Mouse (Mus musculus): ENCODE data around the gene Ttc3. TPM values are rescaled to one million over a fixed set of nuclear protein-coding genes. Genes with fewer than 3 reads are reported as not detected.
"Not testable (repeated sequence)": the region's sequence is repeated elsewhere in the genome, so short reads cannot be mapped to it uniquely, and the experiment has no call there.

Gene Ttc3
- polyA plus RNA-seq, 1 experiment from 2014 or later: 1,226 TPM

DNA sequence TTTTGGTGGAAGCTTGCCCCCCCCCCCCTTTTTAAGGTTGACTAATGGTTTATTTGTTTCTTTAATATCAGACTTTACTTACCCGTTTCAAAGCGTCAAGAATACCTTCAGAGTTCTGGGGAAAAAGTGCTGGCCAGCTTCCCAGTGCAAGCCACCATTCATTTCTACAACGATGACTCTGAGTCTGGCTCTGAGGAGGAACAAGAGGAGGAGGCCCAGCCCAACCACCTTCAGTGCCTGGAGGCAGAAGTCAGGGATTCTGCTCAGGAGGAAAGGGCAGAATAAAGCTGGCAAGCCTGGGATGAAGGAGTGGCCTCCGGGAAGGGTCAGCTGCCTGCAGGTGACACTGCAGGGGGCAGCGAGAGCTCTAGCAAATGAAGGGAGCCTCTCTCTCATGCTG lies 34.8 kb upstream of the Ttc3 start:
- no peak for ATAC-seq (ENCODE audit: low read depth)
- Histone ChIP-seq H3K4me1 (ENCODE audit: control insufficient read depth, insufficient read depth, low read length) (no peaks in the 10 kb centered on the region), H3K27ac (ENCODE audit: low read depth, low read length) (no peak overlapping the region), H3K9ac (replicated peaks; ENCODE audit: low read depth, low read length) (no peak overlapping the region), H3K4me2 (ENCODE audit: low read depth, low read length) (no peak overlapping the region), H3K36me3 (ENCODE audit: control insufficient read depth, insufficient read depth, low read length) (no peaks in the 10 kb centered on the region), H3K4me3 (ENCODE audit: low read depth, low read length) (no peak overlapping the region), H3K27me3 (ENCODE audit: control insufficient read depth, insufficient read depth, low read length) (no peaks in the 10 kb centered on the region), H3K9me3 (ENCODE audit: control insufficient read depth, low read length) (no peaks in the 10 kb centered on the region)
- WGBS: 52% methylated on average over 5 of the region's 5 CpGs

DNA sequence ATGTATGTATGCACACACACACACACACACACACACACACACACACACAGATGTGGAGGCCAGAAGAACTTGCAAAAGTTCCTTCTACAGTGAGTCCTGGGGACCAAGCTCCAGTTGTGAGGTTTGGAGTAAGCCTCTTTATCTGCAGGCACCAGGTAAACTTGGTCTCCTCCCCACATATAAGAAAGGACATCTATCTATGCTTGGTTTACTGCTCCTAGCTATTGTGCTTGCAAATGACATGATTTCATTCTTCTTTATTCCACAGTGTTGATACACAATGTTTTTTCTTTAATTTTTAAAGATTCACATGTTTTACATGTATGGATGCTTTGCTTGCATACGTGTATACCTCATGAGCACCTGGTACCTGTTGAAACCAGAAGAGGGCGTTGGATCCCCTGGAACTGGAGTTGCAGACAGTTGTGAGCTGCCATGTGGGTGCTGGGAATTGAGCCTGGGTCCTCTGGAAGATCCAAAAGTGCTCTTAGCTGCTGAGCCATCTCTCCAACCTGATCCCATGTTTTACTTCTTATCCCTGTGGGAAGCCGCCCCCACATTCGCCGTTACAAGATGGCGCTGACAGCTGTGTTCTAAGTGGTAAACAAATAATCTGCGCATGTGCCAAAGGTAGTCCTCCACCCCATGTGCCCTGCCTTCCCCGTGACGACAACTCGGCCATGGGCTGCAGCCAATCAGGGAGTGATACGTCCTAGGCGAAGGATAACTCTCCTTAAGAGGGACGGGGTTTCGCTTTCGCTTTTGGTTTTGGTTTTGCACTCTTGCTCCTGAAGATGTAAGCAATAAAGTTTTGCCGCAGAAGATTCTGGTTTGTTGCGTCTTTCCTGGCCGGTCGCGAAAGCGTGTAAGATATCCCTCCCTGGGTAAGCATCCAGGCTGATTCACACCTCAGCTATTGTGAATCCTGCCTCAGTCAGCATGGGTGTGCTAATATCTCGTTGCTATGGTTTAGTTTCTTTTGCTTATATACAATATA lies 31.0 kb upstream of the Ttc3 start:
- not testable (repeated sequence) for H3K4me2 ChIP-seq (ENCODE audit: low read depth, low read length); ATAC-seq (ENCODE audit: low read depth); H3K9me3 ChIP-seq (ENCODE audit: control insufficient read depth, low read length); H3K36me3 ChIP-seq (ENCODE audit: control insufficient read depth, insufficient read depth, low read length); H3K9ac ChIP-seq (replicated peaks; ENCODE audit: low read depth, low read length); H3K4me3 ChIP-seq (ENCODE audit: low read depth, low read length); H3K27me3 ChIP-seq (ENCODE audit: control insufficient read depth, insufficient read depth, low read length); H3K4me1 ChIP-seq (ENCODE audit: control insufficient read depth, insufficient read depth, low read length); H3K27ac ChIP-seq (ENCODE audit: low read depth, low read length)
- 92% methylated on average over 19 of the region's 22 CpGs for WGBS

DNA sequence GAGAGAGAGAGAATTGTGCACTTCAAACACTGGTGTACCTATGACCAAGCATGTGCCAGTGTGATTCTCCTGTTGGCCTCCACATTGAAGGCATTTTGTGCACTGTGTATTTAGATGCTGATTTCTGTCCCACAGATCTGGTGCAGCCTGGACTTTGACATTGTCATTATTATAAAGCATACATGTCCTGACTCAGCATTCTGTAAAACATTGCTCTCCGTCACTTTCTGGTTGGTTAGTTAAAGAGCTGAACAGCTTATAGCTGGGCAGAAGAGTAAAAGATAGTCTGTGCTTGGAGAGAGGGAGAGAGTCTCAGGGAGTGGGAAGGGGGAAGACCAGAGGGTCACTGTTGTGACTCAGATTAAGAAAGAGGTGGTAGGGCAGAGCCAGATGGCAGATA lies 24.7 kb upstream of the Ttc3 start:
- H3K9ac ChIP-seq (replicated peaks; ENCODE audit: low read depth, low read length): no peak overlapping the region
- WGBS: 77% methylated on average over 1 of the region's 1 CpGs
- no peaks in the 10 kb centered on the region for H3K4me1 ChIP-seq (ENCODE audit: control insufficient read depth, insufficient read depth, low read length)
- no peaks in the 10 kb centered on the region for H3K27me3 ChIP-seq (ENCODE audit: control insufficient read depth, insufficient read depth, low read length)
- ATAC-seq (ENCODE audit: low read depth): no peak
- no peak overlapping the region for H3K27ac ChIP-seq (ENCODE audit: low read depth, low read length)
- H3K9me3 ChIP-seq (ENCODE audit: control insufficient read depth, low read length): no peaks in the 10 kb centered on the region
- H3K4me2 ChIP-seq (ENCODE audit: low read depth, low read length): no peak overlapping the region
- no peak overlapping the region for H3K4me3 ChIP-seq (ENCODE audit: low read depth, low read length)
- no peaks in the 10 kb centered on the region for H3K36me3 ChIP-seq (ENCODE audit: control insufficient read depth, insufficient read depth, low read length)

DNA sequence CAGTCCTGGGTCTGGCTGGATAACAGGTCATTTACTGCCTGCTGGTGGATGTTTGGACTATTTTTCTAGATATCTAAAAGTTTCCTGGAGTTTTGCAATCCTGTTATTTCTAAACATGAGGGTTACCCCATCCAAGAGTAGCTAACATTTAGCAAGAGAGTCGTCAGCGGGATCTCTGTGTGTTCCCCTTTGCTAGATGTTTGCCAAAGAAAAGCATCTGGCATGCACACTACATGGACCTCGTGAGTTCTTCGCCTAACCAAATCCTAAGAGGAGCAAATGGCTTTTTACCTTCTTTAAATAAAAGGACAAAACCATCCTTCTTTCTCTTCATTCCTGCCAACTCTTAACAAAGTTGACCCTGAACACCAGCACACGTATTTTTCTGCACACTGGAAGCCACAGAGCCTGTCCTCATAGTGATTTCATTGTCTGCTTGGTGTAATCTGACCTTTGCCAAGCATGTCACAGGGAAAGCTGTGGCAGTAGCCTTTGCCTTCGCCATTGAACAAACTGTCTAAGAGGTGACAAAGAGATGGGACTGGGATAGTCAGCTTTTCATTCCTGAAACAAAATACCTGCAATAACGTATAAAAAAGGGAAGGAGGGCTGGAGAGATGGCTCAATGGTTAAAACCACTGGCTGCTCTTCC lies 23.2 kb upstream of the Ttc3 start:
- 73% methylated on average over 7 of the region's 7 CpGs for WGBS
- no peaks in the 10 kb centered on the region for H3K9me3 ChIP-seq (ENCODE audit: control insufficient read depth, low read length)
- H3K4me3 ChIP-seq (ENCODE audit: low read depth, low read length): no peak overlapping the region
- no peaks in the 10 kb centered on the region for H3K4me1 ChIP-seq (ENCODE audit: control insufficient read depth, insufficient read depth, low read length)
- H3K9ac ChIP-seq (replicated peaks; ENCODE audit: low read depth, low read length): no peak overlapping the region
- H3K4me2 ChIP-seq (ENCODE audit: low read depth, low read length): no peak overlapping the region
- no peak for ATAC-seq (ENCODE audit: low read depth)
- H3K27ac ChIP-seq (ENCODE audit: low read depth, low read length): no peak overlapping the region
- no peaks in the 10 kb centered on the region for H3K36me3 ChIP-seq (ENCODE audit: control insufficient read depth, insufficient read depth, low read length)
- no peaks in the 10 kb centered on the region for H3K27me3 ChIP-seq (ENCODE audit: control insufficient read depth, insufficient read depth, low read length)

DNA sequence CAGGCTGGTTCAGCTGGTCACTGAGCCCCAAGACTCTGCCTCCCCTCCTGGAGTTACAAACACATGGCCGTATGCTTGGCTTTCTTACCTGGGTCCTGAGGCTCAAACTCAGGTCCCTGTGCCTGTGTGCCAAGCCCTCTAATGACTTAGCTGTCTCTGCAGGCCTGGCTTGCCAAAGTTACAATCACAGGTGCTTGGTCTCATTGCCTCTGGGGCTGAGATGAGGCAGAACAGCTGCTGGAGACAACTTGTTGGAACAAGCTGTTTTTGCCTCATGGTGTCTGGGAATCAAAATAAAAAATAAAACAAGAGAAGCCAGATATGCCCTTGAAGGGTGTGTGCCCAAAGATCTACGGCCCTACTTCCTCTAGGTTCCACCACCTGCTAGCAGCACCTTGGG lies 21.6 kb upstream of the Ttc3 start:
- Histone ChIP-seq H3K4me3 (ENCODE audit: low read depth, low read length) (no peak overlapping the region), H3K4me2 (ENCODE audit: low read depth, low read length) (no peak overlapping the region), H3K9me3 (ENCODE audit: control insufficient read depth, low read length) (no peaks in the 10 kb centered on the region), H3K27ac (ENCODE audit: low read depth, low read length) (no peak overlapping the region), H3K27me3 (ENCODE audit: control insufficient read depth, insufficient read depth, low read length) (no peaks in the 10 kb centered on the region), H3K36me3 (ENCODE audit: control insufficient read depth, insufficient read depth, low read length) (no peaks in the 10 kb centered on the region), H3K4me1 (ENCODE audit: control insufficient read depth, insufficient read depth, low read length) (no peaks in the 10 kb centered on the region), H3K9ac (replicated peaks; ENCODE audit: low read depth, low read length) (no peak overlapping the region)
- ATAC-seq (ENCODE audit: low read depth): no peak
- 90% methylated on average over 2 of the region's 2 CpGs for WGBS

DNA sequence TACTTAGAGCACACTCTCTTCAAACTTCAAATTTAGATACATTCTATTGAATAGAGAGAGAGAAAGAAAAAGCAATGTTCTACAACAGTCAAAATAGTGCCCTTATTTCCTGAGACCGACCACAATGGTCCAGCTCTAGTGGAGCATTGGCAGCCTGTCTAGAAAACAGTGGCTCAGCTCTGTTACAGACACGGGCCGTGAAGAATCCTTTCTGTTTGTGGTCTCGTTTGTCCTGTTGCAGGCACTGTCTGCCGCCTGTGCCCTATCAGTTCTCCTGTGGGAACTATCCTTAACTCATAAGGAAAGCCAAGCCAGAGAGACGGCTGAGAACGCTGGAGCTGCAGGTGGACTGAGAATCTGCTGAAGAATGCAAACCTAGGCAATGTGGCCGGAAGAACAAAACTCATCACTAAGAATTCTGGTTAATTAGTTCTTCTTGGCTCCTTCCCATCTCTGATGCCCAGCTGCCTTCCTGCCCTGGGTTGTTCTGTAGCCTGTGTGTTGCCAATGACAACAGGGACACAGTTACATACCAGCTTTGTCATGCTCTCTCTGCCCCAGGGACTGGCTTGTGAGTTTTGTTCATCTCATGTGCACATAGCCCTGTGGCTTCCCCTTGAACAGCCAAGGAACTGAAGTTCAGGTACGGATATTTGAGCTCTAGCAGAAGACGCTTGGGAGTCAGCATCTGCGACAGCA lies 20.7 kb upstream of the Ttc3 start:
- no peak overlapping the region for H3K9ac ChIP-seq (replicated peaks; ENCODE audit: low read depth, low read length)
- ATAC-seq (ENCODE audit: low read depth): no peak; the same call in 1 of the 2 replicates
- H3K27me3 ChIP-seq (ENCODE audit: control insufficient read depth, insufficient read depth, low read length): no peaks in the 10 kb centered on the region
- H3K4me2 ChIP-seq (ENCODE audit: low read depth, low read length): no peak overlapping the region
- H3K27ac ChIP-seq (ENCODE audit: low read depth, low read length): no peak overlapping the region
- H3K4me3 ChIP-seq (ENCODE audit: low read depth, low read length): no peak overlapping the region
- no peaks in the 10 kb centered on the region for H3K9me3 ChIP-seq (ENCODE audit: control insufficient read depth, low read length)
- no peaks in the 10 kb centered on the region for H3K36me3 ChIP-seq (ENCODE audit: control insufficient read depth, insufficient read depth, low read length)
- WGBS: 59% methylated on average over 11 of the region's 11 CpGs
- H3K4me1 ChIP-seq (ENCODE audit: control insufficient read depth, insufficient read depth, low read length): no peaks in the 10 kb centered on the region

DNA sequence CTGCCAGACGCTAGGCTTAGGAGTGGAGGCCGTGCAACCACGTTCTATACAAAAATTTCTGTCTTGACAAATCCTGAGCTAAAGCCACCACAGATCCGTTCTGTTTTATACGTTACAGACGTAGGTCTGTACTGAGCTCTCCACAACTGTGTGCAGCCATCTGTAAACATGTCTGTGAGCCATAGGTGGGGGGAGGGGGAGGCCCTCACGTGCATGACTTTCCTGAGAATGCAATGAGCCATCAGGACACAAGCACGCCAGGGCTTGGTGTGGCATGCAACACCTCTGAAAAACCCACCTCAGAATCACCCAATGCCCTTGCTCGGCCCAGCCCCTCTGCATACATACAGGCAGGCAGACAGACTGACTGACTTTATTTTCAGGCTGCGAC lies 20.1 kb upstream of the Ttc3 start:
- no peak overlapping the region for H3K4me2 ChIP-seq (ENCODE audit: low read depth, low read length)
- H3K9me3 ChIP-seq (ENCODE audit: control insufficient read depth, low read length): no peaks in the 10 kb centered on the region
- H3K4me1 ChIP-seq (ENCODE audit: control insufficient read depth, insufficient read depth, low read length): no peaks in the 10 kb centered on the region
- H3K27ac ChIP-seq (ENCODE audit: low read depth, low read length): no peak overlapping the region
- no peak for ATAC-seq (ENCODE audit: low read depth)
- 74% methylated on average over 10 of the region's 10 CpGs for WGBS
- H3K27me3 ChIP-seq (ENCODE audit: control insufficient read depth, insufficient read depth, low read length): no peaks in the 10 kb centered on the region
- no peak overlapping the region for H3K4me3 ChIP-seq (ENCODE audit: low read depth, low read length)
- H3K9ac ChIP-seq (replicated peaks; ENCODE audit: low read depth, low read length): no peak overlapping the region
- H3K36me3 ChIP-seq (ENCODE audit: control insufficient read depth, insufficient read depth, low read length): no peaks in the 10 kb centered on the region

DNA sequence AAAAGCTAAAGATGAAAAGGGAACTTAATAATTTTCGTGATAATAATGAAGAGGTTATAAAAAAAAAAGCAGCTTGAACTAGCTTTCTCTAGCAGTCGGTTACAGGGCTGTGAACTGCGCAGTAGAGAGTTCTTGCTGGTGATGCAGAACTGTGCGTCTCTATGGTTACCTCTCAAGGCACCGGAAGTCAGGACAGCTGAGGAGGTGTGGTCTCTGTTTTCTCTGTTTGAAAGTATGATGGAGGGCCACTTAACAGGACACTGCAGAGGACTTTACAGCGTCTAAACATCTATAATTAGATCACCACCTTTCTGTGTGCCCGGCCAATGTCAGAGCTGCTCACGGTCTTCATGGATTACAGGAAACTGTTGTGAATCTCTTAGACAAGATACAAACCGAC lies 16.0 kb upstream of the Ttc3 start:
- WGBS: 41% methylated on average over 9 of the region's 9 CpGs
- H3K4me2 ChIP-seq (ENCODE audit: low read depth, low read length): no peak overlapping the region
- no peaks in the 10 kb centered on the region for H3K27me3 ChIP-seq (ENCODE audit: control insufficient read depth, insufficient read depth, low read length)
- H3K36me3 ChIP-seq (ENCODE audit: control insufficient read depth, insufficient read depth, low read length): no peaks in the 10 kb centered on the region
- H3K4me1 ChIP-seq (ENCODE audit: control insufficient read depth, insufficient read depth, low read length): no peaks in the 10 kb centered on the region
- H3K27ac ChIP-seq (ENCODE audit: low read depth, low read length): no peak overlapping the region
- H3K9ac ChIP-seq (replicated peaks; ENCODE audit: low read depth, low read length): no peak overlapping the region
- ATAC-seq (ENCODE audit: low read depth): no peak
- H3K9me3 ChIP-seq (ENCODE audit: control insufficient read depth, low read length): no peaks in the 10 kb centered on the region
- H3K4me3 ChIP-seq (ENCODE audit: low read depth, low read length): no peak overlapping the region

DNA sequence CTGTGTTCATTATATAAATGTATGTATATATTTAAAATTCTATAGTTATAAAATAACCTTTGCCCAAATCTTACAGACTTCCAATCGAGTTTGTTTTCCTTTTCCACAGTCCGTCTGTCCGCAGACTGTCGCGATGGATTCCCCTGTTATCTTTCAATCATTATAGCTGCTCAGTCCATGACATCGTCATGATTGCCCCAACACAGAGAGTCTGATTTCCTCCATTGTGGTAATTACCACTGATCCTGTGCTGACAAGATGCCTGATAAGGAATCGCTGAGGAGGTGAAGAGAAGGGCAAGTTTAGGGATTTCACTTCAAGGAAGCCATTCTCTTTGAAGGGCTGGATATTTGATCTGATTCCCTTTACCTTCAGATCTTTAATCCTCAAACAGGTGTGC lies 14.4 kb upstream of the Ttc3 start:
- no peaks in the 10 kb centered on the region for H3K4me1 ChIP-seq (ENCODE audit: control insufficient read depth, insufficient read depth, low read length)
- no peak overlapping the region for H3K9ac ChIP-seq (replicated peaks; ENCODE audit: low read depth, low read length)
- 76% methylated on average over 7 of the region's 7 CpGs for WGBS
- H3K4me2 ChIP-seq (ENCODE audit: low read depth, low read length): no peak overlapping the region
- no peaks in the 10 kb centered on the region for H3K27me3 ChIP-seq (ENCODE audit: control insufficient read depth, insufficient read depth, low read length)
- H3K36me3 ChIP-seq (ENCODE audit: control insufficient read depth, insufficient read depth, low read length): no peaks in the 10 kb centered on the region
- H3K27ac ChIP-seq (ENCODE audit: low read depth, low read length): no peak overlapping the region
- no peak for ATAC-seq (ENCODE audit: low read depth)
- no peak overlapping the region for H3K4me3 ChIP-seq (ENCODE audit: low read depth, low read length)
- no peaks in the 10 kb centered on the region for H3K9me3 ChIP-seq (ENCODE audit: control insufficient read depth, low read length)

Data from neural tube, embryonic 14.5 days (tissue).